Mouse (Mus musculus): ENCODE data around the gene Abhd16b. TPM values are rescaled to one million over a fixed set of nuclear protein-coding genes. Genes with fewer than 3 reads are reported as not detected.

The Abhd16b gene
- total RNA-seq, 1 experiment: 0.36 TPM

DNA sequence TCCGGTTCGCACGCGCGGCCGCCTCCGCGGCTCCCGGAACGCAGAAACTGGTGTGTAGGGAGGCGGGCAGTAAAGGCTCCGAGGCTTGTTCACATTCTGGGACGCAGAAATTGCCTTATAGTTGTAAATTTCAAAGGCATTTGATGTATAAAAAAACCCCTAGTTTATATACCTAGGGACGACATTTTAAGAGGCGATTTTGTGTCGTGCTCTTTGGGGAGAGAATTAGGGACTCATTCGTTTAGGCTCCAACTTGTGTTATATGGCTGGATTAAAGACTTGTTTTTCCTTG, 27.9 kb downstream of the Abhd16b start:
- peaks cover 12% of the 10 kb centered on the region for H3K36me3 ChIP-seq (ENCODE audit: control insufficient read depth, insufficient read depth, low read length, poor library complexity, severe bottlenecking)
- DNase-seq (ENCODE audit: low read depth, low spot score): no peak
- in situ Hi-C loops (cut with MboI; ENCODE audit: low sequenced_read_pairs in 2 of 2, unreplicated experiment in 2 of 2): no loop called here
- peak overlapping the region; percentile 86 to 96 for H3K4me3 ChIP-seq (ENCODE audit: insufficient read depth in 1 of 2, low read depth in 1 of 2, low read length in 2 of 2, poor library complexity in 1 of 2, severe bottlenecking in 1 of 2)
- peak overlapping the region; percentile 90 for H3K27ac ChIP-seq (ENCODE audit: insufficient read depth, low read depth, low read length, poor library complexity, severe bottlenecking)
- no peak for TF ChIP-seq ZNF384 (IDR thresholded peaks at IDR 0.05; ENCODE audit: low read depth, low read length)
- TF ChIP-seq MAFK (IDR thresholded peaks at IDR 0.05; ENCODE audit: insufficient read depth, low read depth, low read length): no peak
- no peak for TF ChIP-seq HCFC1 (IDR thresholded peaks at IDR 0.05; ENCODE audit: borderline replicate concordance, insufficient read depth, low read length)
- no peak for TF ChIP-seq ZC3H11A (IDR thresholded peaks at IDR 0.05; ENCODE audit: borderline replicate concordance, low read depth, low read length)
- TF ChIP-seq CHD2 (IDR thresholded peaks at IDR 0.05; ENCODE audit: low read depth, low read length): no peak
- no peaks in the 10 kb centered on the region for H3K9me3 ChIP-seq (ENCODE audit: control insufficient read depth, insufficient read depth, low read depth, low read length)
- peak overlapping the region; percentile 94 for H3K9ac ChIP-seq (ENCODE audit: insufficient read depth, low read depth, low read length, poor library complexity, severe bottlenecking)
- H3K4me1 ChIP-seq (ENCODE audit: control insufficient read depth in 2 of 2, insufficient read depth in 2 of 2, low read length in 2 of 2, poor library complexity in 1 of 2): peaks cover 5 to 7% of the 10 kb centered on the region in 2 experiments; a peak in 2 of 4 replicates

DNA sequence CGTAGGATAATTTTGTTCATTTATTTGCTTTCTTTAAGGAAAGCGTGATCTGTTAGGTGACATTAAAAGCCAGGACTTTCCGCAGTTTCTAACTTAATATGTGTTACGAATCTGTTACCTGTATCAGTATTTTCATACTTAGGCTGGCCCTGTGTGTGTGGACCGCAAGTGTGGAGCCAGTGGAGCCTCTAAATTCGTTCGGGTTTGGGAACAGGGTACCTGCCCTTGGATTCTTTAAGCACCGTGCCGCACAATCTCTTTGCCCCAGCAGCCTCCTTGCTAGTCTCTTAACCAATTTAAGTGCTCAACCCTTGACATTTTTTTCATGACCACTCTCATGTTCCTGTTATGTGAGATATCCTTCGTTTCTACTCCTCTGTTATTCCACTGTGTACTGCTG, 28.5 kb downstream of the Abhd16b start:
- H3K4me1 ChIP-seq (ENCODE audit: control insufficient read depth in 2 of 2, insufficient read depth in 2 of 2, low read length in 2 of 2, poor library complexity in 1 of 2): peaks cover 5 to 7% of the 10 kb centered on the region in 2 experiments; a peak in 2 of 4 replicates
- H3K9ac ChIP-seq (ENCODE audit: insufficient read depth, low read depth, low read length, poor library complexity, severe bottlenecking): peak overlapping the region; percentile 66; the same call in 1 of the 2 replicates
- H3K27ac ChIP-seq (ENCODE audit: insufficient read depth, low read depth, low read length, poor library complexity, severe bottlenecking): no peak overlapping the region
- no peak for DNase-seq (ENCODE audit: low read depth, low spot score)
- in situ Hi-C loops (cut with MboI; ENCODE audit: low sequenced_read_pairs in 2 of 2, unreplicated experiment in 2 of 2): no loop called here
- no peak for TF ChIP-seq ZC3H11A (IDR thresholded peaks at IDR 0.05; ENCODE audit: borderline replicate concordance, low read depth, low read length)
- TF ChIP-seq MAFK (IDR thresholded peaks at IDR 0.05; ENCODE audit: insufficient read depth, low read depth, low read length): no peak
- TF ChIP-seq HCFC1 (IDR thresholded peaks at IDR 0.05; ENCODE audit: borderline replicate concordance, insufficient read depth, low read length): no peak
- no peak for TF ChIP-seq CHD2 (IDR thresholded peaks at IDR 0.05; ENCODE audit: low read depth, low read length)
- TF ChIP-seq ZNF384 (IDR thresholded peaks at IDR 0.05; ENCODE audit: low read depth, low read length): no peak
- H3K4me3 ChIP-seq (ENCODE audit: insufficient read depth in 1 of 2, low read depth in 1 of 2, low read length in 2 of 2, poor library complexity in 1 of 2, severe bottlenecking in 1 of 2): peak overlapping the region; percentile 86 to 96
- peaks cover 8% of the 10 kb centered on the region for H3K36me3 ChIP-seq (ENCODE audit: control insufficient read depth, insufficient read depth, low read length, poor library complexity, severe bottlenecking)
- no peaks in the 10 kb centered on the region for H3K9me3 ChIP-seq (ENCODE audit: control insufficient read depth, insufficient read depth, low read depth, low read length)

- Histone ChIP-seq H3K36me3 (ENCODE audit: control insufficient read depth, insufficient read depth, low read length, poor library complexity, severe bottlenecking) (peaks cover 2% of the 10 kb centered on the region; the same call in 1 of the 2 replicates), H3K4me1 (ENCODE audit: control insufficient read depth in 2 of 2, insufficient read depth in 2 of 2, low read length in 2 of 2, poor library complexity in 1 of 2) (peaks cover 5 to 7% of the 10 kb centered on the region in 2 experiments; a peak in 2 of 4 replicates), H3K9me3 (ENCODE audit: control insufficient read depth, insufficient read depth, low read depth, low read length) (no peaks in the 10 kb centered on the region), H3K27ac (ENCODE audit: insufficient read depth, low read depth, low read length, poor library complexity, severe bottlenecking) (no peak overlapping the region), H3K4me3 (ENCODE audit: insufficient read depth in 1 of 2, low read depth in 1 of 2, low read length in 2 of 2, poor library complexity in 1 of 2, severe bottlenecking in 1 of 2) (peak overlapping the region in 1 of 2 experiments; percentile 25; a peak in 1 of 4 replicates), H3K9ac (ENCODE audit: insufficient read depth, low read depth, low read length, poor library complexity, severe bottlenecking) (no peak overlapping the region)
- peak; percentile 50 for DNase-seq (ENCODE audit: low read depth, low spot score)
- TF ChIP-seq ZC3H11A (IDR thresholded peaks at IDR 0.05; ENCODE audit: borderline replicate concordance, low read depth, low read length): 0 out of 2 replicates have a peak, but pooled peaks have one; percentile 3
- TF ChIP-seq HCFC1 (IDR thresholded peaks at IDR 0.05; ENCODE audit: borderline replicate concordance, insufficient read depth, low read length): no peak
- 0 out of 2 replicates have a peak, but pooled peaks have one; percentile 39 for TF ChIP-seq ZNF384 (IDR thresholded peaks at IDR 0.05; ENCODE audit: low read depth, low read length)
- in situ Hi-C loops (cut with MboI; ENCODE audit: low sequenced_read_pairs in 2 of 2, unreplicated experiment in 2 of 2): no loop called here
Observed at GRCm38 (mm10) chr2:181522811-181523210, 29.8 kb downstream of the Abhd16b start.

DNA sequence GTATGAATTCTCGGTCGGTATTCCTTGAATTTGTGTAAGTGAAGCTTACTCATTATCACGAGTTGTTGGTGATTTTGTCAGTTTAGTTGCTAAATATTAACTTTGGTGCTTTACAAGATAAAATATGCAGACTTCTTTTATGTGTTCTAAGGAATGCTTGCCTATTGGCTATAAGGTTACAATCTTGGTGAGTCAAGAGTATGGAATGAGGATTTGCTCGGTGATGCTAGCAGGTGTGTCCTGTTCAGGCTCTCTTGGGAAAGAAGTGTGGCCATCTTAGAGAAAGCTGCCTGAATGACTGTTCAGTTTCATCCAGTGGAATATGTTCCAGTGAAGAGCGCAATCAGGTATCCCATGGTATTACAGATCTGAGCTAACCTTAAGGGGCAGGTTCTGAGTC, 32.5 kb downstream of the Abhd16b start:
- TF ChIP-seq MAFK (IDR thresholded peaks at IDR 0.05; ENCODE audit: insufficient read depth, low read depth, low read length) (no peak), HCFC1 (IDR thresholded peaks at IDR 0.05; ENCODE audit: borderline replicate concordance, insufficient read depth, low read length) (no peak), ZNF384 (IDR thresholded peaks at IDR 0.05; ENCODE audit: low read depth, low read length) (no peak), ZC3H11A (IDR thresholded peaks at IDR 0.05; ENCODE audit: borderline replicate concordance, low read depth, low read length) (no peak), CHD2 (IDR thresholded peaks at IDR 0.05; ENCODE audit: low read depth, low read length) (no peak)
- H3K9me3 ChIP-seq (ENCODE audit: control insufficient read depth, insufficient read depth, low read depth, low read length): no peaks in the 10 kb centered on the region
- peaks cover 2% of the 10 kb centered on the region; the same call in 1 of the 2 replicates for H3K36me3 ChIP-seq (ENCODE audit: control insufficient read depth, insufficient read depth, low read length, poor library complexity, severe bottlenecking)
- no peak overlapping the region for H3K27ac ChIP-seq (ENCODE audit: insufficient read depth, low read depth, low read length, poor library complexity, severe bottlenecking)
- in situ Hi-C loops (cut with MboI; ENCODE audit: low sequenced_read_pairs in 2 of 2, unreplicated experiment in 2 of 2): no loop called here
- H3K4me1 ChIP-seq (ENCODE audit: control insufficient read depth in 2 of 2, insufficient read depth in 2 of 2, low read length in 2 of 2, poor library complexity in 1 of 2): peaks cover 3 to 4% of the 10 kb centered on the region in 2 experiments; a peak in 1 of 4 replicates
- no peak overlapping the region for H3K9ac ChIP-seq (ENCODE audit: insufficient read depth, low read depth, low read length, poor library complexity, severe bottlenecking)
- no peak for DNase-seq (ENCODE audit: low read depth, low spot score)
- no peak overlapping the region for H3K4me3 ChIP-seq (ENCODE audit: insufficient read depth in 1 of 2, low read depth in 1 of 2, low read length in 2 of 2, poor library complexity in 1 of 2, severe bottlenecking in 1 of 2)

DNA sequence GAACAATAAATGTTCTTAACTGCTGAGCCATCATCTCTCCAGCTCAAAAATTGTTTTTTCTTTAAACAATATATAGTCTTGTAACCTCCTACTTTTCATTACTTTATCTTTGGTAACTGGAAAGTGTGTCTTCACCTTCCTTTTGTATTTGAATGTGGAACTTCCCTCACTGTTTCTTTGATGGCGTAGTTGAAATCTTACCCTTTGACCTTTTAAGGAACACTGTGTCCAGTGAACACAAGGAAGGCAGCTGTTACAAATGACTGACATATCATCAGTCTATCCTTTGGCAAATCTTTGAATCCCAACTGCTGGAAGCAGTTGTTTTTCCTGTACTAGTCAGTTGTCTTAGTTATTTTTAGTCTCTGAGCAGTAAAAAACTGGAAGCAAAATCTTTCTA, 36.1 kb downstream of the Abhd16b start:
- Histone ChIP-seq H3K4me3 (ENCODE audit: insufficient read depth in 1 of 2, low read depth in 1 of 2, low read length in 2 of 2, poor library complexity in 1 of 2, severe bottlenecking in 1 of 2) (no peak overlapping the region), H3K9me3 (ENCODE audit: control insufficient read depth, insufficient read depth, low read depth, low read length) (no peaks in the 10 kb centered on the region), H3K4me1 (ENCODE audit: control insufficient read depth in 2 of 2, insufficient read depth in 2 of 2, low read length in 2 of 2, poor library complexity in 1 of 2) (no peaks in the 10 kb centered on the region), H3K27ac (ENCODE audit: insufficient read depth, low read depth, low read length, poor library complexity, severe bottlenecking) (no peak overlapping the region), H3K9ac (ENCODE audit: insufficient read depth, low read depth, low read length, poor library complexity, severe bottlenecking) (no peak overlapping the region), H3K36me3 (ENCODE audit: control insufficient read depth, insufficient read depth, low read length, poor library complexity, severe bottlenecking) (peaks cover 2% of the 10 kb centered on the region; the same call in 1 of the 2 replicates)
- in situ Hi-C loops (cut with MboI; ENCODE audit: low sequenced_read_pairs in 2 of 2, unreplicated experiment in 2 of 2): no loop called here
- TF ChIP-seq CHD2 (IDR thresholded peaks at IDR 0.05; ENCODE audit: low read depth, low read length) (no peak), MAFK (IDR thresholded peaks at IDR 0.05; ENCODE audit: insufficient read depth, low read depth, low read length) (no peak)
- DNase-seq (ENCODE audit: low read depth, low spot score): no peak
